ENCODE assay signal across 16 mouse cellular contexts in the genomic region with DNA sequence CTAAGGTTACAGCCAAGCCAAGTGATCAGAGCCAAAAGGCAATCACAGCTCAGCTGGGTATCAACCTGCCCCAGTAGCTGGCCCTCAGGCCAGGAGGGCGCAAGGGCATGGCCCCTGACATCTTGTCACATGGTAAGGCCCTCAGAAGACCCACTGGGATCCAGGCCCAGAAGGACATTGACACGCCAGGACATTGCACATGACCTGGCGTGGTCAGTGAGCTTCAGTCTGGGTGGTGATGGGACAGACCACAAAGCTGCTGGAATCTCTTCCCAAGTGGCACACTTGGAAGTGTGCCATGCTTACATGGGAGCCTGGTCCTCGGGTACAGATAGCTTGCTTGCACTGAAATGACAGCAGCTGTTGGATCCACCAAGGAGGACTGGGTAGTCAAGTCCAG. TPM values are rescaled to one million over a fixed set of nuclear protein-coding genes. Genes with fewer than 3 reads are reported as not detected.
DNase-seq lines count a peak whose midpoint lies in the region; TF ChIP-seq lines count a peak whose summit lies in the region.
"Had no signal": no experiment of that assay in that cellular context is flagged by ENCODE, and none has a peak within 500 bp of the region (broad histone marks: within the 10 kb centered on the region; RNA-seq: fewer than 3 reads in every experiment).

No protein-coding gene starts in this region.

- no peaks in the 10 kb centered on the region for H3K9me3 ChIP-seq in hindbrain, embryonic 10.5 days
- H3K9me3 ChIP-seq: heart, embryonic 13.5 days had no signal

- peak; percentile 67 for DNase-seq in gastrocnemius, adult 2 months
- no peak for DNase-seq in gastrocnemius, adult 8-10 months (ENCODE audit: low spot score in 2 of 2)
- DNase-seq in layer of hippocampus, adult 11-12 months (ENCODE audit: low spot score) = peak; percentile 8
- DNase-seq in layer of hippocampus, postnatal 14 days (ENCODE audit: low spot score in 2 of 2) = no peak
- DNase-seq in Muller cell, postnatal 12 days (ENCODE audit: inconsistent ontology term) = peak; percentile 45
- peak; percentile 36 to 56 for DNase-seq in heart, postnatal 14 days
- DNase-seq in right cerebral cortex, adult 18-20 months = no peak
- no peak for DNase-seq in hindbrain, embryonic 10.5 days (ENCODE audit: low spot score)
- DNase-seq: cerebellum, adult 11 months; kidney, postnatal 10 days; lung, adult 2 months; thymus, adult 18-20 months had no signal

- TF ChIP-seq CTCF in gastrocnemius, adult 2 months (IDR thresholded peaks at IDR 0.05) = no peak

- H3K27ac ChIP-seq in gastrocnemius, adult 2 months = peak overlapping the region; percentile 35; the same call in 1 of the 2 replicates
- no peak overlapping the region for H3K27ac ChIP-seq in hindbrain, embryonic 10.5 days
- H3K27ac ChIP-seq: heart, embryonic 13.5 days; macrophage had no signal

- H3K27me3 ChIP-seq in hindbrain, embryonic 10.5 days (ENCODE audit: insufficient read depth, poor library complexity, severe bottlenecking) = no peaks in the 10 kb centered on the region
- H3K27me3 ChIP-seq: CH12.LX; heart, embryonic 13.5 days had no signal

- peaks cover 7% of the 10 kb centered on the region; the same call in 1 of the 2 replicates for H3K4me1 ChIP-seq in hindbrain, embryonic 10.5 days (replicated peaks)

- WGBS in hindbrain, embryonic 10.5 days = 76% methylated on average over 4 of the region's 4 CpGs

- intact Hi-C loops in gastrocnemius, adult 2 months (cut with DNase I) = no loop called here
- intact Hi-C loops in heart, postnatal 14 days (cut with DNase I) = no loop called here

- H3K4me3 ChIP-seq in gastrocnemius, adult 2 months = no peak overlapping the region
- H3K4me3 ChIP-seq in hindbrain, embryonic 10.5 days = no peak overlapping the region
- H3K4me3 ChIP-seq: erythroblast, embryonic 14.5 days; heart, embryonic 13.5 days had no signal

- peaks cover 50% of the 10 kb centered on the region for H3K36me3 ChIP-seq in hindbrain, embryonic 10.5 days

RNA-seq across cellular contexts. Expression of gene Tpra1, which starts 11.0 kb away (rescaled TPM):
- 10 to 100 TPM; 25.5 to 26.1 TPM for total RNA-seq in gastrocnemius, adult 2 months (2021)
- 10 to 100 TPM; 22.8 to 25.8 (median 24.8) TPM for total RNA-seq in gastrocnemius, adult 8-10 months (2022)
- total RNA-seq in layer of hippocampus, postnatal 14 days (2021) = 10 to 100 TPM; 36.7 to 38.0 TPM
- 10 to 100 TPM; 34.7 to 38.9 TPM for total RNA-seq in heart, postnatal 14 days (2021)
- 60.5 and 62.3 TPM in 2 replicates for polyA plus RNA-seq in hindbrain, embryonic 10.5 days (2016; fragmentation: Nextera tagmentation; extraction: Ambion mirVana)

RNA-seq across cellular contexts. Expression of gene Mcm2, which starts 14.4 kb away (rescaled TPM):
- total RNA-seq in gastrocnemius, adult 2 months (2021) = 1 to 10 TPM; 6.6 to 7.5 TPM
- total RNA-seq in gastrocnemius, adult 8-10 months (2022) = 1 to 10 TPM; 5.9 to 9.6 (median 7.8) TPM
- 1 to 10 TPM; 5.4 to 7.8 TPM for total RNA-seq in layer of hippocampus, postnatal 14 days (2021)
- total RNA-seq in heart, postnatal 14 days (2021) = 10 to 100 TPM; 11.0 to 15.4 TPM
- 222 and 292 TPM in 2 replicates for polyA plus RNA-seq in hindbrain, embryonic 10.5 days (2016; fragmentation: Nextera tagmentation; extraction: Ambion mirVana)

RNA-seq across cellular contexts. Expression of gene Podxl2, which starts 38.2 kb away (rescaled TPM):
- total RNA-seq in gastrocnemius, adult 2 months (2021) = 10 to 100 TPM; 48.5 to 55.1 TPM
- total RNA-seq in gastrocnemius, adult 8-10 months (2022) = 10 to 100 TPM; 66.1 to 68.8 (median 66.9) TPM
- 100 to 1,000 TPM; 212 to 229 TPM for total RNA-seq in layer of hippocampus, postnatal 14 days (2021)
- total RNA-seq in heart, postnatal 14 days (2021) = 10 to 100 TPM; 26.7 to 27.4 TPM
- polyA plus RNA-seq in hindbrain, embryonic 10.5 days (2016; fragmentation: Nextera tagmentation; extraction: Ambion mirVana) = 81.1 and 182 TPM in 2 replicates

Comparison
In these comparisons a context has a peak if more than half of its experiments do, and no peak if none do; other contexts are left out.
1. DNase-seq: peak in gastrocnemius, adult 2 months (single experiment), layer of hippocampus, adult 11-12 months (single experiment), Muller cell, postnatal 12 days (single experiment) and heart, postnatal 14 days (2 of 2); none in gastrocnemius, adult 8-10 months (0 of 2), layer of hippocampus, postnatal 14 days (0 of 2), right cerebral cortex, adult 18-20 months (single experiment) and hindbrain, embryonic 10.5 days (single experiment).